Mouse (Mus musculus): ENCODE measurements around the gene Slc51a.
"Not testable (repeated sequence)": the region's sequence is repeated elsewhere in the genome, so short reads cannot be mapped to it uniquely, and the experiment has no call there.

Slc51a gene

GRCm38 (mm10) chr16:32509066-32509942, 21.6 kb upstream of the Slc51a start:
- no peak for DNase-seq (ENCODE audit: low read depth, low spot score)

- DNase-seq (ENCODE audit: low read depth, low spot score), result no peak
Observed at GRCm38 (mm10) chr16:32508506-32509065, 20.9 kb upstream of the Slc51a start.

DNA sequence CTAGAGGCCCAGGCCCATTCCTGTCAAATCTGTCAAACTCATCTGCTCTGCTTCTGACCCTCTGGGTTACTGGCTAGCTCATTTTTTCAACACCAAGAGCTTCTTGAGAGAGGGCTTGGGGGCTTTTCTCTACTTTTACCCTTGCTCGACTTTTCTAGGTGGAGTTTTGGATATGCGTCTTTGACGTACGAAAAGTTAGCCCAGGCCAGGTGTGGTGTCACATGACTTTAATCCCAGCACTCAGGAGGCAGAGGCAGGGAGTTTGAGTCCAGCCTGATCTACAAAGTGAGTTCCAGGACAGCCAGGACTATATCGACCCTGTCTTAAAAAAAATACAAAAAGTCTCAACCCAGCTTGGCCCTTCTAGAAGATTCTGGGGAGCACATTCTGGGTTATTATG, 20.4 kb upstream of the Slc51a start:
- DNase-seq (ENCODE audit: low read depth, low spot score), result no peak

GRCm38 (mm10) chr16:32507407-32507806, 19.7 kb upstream of the Slc51a start:
- no peak for DNase-seq (ENCODE audit: low read depth, low spot score)

DNA sequence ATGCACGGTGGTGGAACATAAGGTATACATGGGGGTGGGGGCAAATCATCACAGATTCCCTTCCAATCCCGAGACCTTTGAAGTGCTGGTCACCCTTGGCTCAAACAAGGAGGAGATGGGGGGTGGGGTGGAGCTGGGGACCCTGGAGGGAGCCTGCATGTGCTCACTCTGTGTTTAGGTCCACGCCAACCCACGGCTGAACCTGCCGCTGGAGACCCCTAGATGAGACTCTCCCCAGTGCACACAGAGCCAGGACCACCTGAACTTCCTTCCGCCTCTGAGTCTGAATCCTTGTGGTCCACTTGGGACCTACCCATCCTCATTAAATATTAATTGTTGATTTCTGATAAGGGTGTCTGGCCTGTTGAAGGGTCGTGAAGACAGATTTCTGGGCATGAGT, 19.2 kb upstream of the Slc51a start:
- DNase-seq (ENCODE audit: low read depth, low spot score), result no peak

DNA sequence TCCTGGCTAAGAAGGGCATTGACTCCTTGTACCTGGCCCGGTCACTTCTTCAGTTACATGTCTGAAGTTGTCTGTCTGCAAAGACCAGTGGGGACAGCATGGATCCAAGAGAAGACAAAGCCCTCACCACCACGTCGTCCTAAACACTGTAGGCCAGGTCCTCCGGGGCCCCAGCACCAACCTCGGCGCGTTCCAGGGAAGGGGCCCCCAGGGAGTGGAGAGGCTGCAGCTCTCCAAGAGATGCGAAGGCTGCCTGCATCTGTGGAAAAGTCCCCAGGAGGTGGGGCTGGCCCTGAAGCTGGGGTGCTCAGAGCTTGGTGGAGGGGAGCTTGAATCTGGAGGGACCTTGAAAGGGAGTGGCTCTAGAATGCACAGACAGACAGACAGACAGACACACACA, 18.6 kb upstream of the Slc51a start:
- no peak for DNase-seq (ENCODE audit: low read depth, low spot score)

GRCm38 (mm10) chr16:32503633-32504032, 16.0 kb upstream of the Slc51a start:
- no peak for DNase-seq (ENCODE audit: low read depth, low spot score)

DNA sequence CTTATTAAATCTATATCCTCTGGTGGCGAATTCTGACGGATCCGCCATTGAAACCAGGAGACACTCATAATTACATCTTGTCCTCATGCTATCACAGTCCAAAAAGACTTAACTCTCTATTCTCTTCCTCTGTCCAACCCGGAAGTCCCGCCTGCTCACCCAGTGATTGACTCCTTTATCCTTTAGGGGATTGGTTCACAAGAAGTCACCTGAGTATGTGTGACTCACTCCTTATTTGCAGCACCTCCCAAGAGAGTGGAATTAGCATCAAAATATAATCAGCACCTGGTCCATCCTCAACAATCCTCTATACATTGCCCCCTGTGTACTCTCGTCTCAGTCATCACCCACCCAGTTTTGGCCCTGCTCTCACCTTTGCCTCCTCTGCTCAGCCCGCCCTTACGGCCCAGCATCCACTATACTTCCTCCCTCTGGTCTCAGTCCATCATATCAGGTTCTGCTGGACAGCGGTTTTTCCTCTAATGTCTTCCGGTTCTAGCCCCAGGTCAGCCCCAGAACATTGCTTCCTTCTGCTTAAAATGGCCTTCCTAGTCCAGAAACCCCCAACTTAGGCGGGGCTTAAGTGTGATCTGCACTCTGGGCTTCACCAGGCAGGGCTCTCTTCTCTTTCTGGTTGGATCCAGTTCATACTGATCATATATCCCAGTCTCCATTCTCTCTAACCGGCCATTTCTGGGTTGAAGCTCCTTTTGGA, 15.1 kb upstream of the Slc51a start:
- no peak for DNase-seq (ENCODE audit: low read depth, low spot score)

DNA sequence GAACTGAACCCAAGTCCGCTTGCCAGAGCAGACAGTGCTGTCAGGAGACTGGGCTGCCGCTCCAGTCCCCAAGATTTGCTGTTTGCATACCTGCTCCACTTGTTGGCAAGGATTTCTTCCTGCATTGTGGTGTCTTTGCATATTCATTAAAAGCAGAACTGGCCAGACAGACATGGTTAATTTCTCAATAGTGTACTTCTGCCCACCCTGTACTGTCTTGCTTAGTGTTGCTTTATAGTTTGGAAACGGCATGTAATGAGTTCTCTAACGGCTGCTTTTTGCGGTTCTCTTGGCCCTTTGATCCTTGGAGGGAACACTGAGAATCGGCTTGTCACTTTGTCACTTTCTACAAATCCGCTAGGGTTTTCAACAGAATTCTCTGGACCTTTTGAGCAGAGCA, 13.8 kb upstream of the Slc51a start:
- DNase-seq (ENCODE audit: low read depth, low spot score), result no peak

GRCm38 (mm10) chr16:32499430-32500037, 11.9 kb upstream of the Slc51a start:
- peak; percentile 89 for DNase-seq (ENCODE audit: low read depth, low spot score)

DNA sequence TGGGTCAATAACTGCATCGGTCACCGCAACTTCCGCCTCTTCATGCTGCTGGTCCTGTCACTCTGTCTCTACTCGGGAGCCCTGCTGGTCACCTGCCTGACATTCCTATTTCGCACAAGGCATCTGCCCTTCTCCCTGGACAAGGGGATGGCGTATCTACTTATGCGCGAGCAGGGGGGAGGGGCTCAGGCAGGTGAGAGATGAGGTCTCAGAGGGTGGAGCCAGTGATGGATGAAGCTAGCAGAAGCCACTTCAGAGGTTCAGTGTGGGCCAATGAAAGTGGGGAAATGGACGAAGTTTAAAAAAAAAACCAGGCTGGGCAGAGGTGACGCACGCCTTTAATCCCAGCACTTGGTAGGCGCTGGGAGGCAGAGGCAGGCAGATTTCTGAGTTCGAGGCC, 11.3 kb upstream of the Slc51a start:
- DNase-seq (ENCODE audit: low read depth, low spot score), result no peak

DNA sequence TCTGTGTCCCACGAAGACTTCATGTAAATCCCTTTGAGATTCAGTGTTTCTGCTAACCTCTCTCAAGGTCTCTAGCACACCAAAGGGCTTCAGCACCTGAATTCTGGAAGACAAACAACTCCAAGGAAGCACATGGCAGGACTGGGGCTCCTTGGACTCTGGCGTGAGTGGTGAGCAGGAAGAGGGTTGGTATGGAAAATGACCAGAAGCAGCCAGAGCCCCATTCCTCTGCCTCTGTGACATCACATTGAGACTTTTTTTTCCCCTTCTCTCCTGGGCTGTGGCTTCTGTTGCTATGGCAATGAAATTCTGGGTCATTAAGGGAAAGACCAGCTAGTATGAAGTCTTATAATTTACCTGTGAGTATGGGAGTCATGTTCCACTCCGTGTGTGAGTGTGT, 8.3 kb upstream of the Slc51a start, which contains the start of gene Zdhhc19:
TSS of gene Zdhhc19 (plus strand) at position 301 of the 400 bp plus-strand sequence.
- no peak for DNase-seq (ENCODE audit: low read depth, low spot score)

GRCm38 (mm10) chr16:32494371-32494770, 6.7 kb upstream of the Slc51a start:
- DNase-seq (ENCODE audit: low read depth, low spot score), result not testable (repeated sequence)

- DNase-seq (ENCODE audit: low read depth, low spot score), result no peak
Observed at GRCm38 (mm10) chr16:32488939-32489338, 1.3 kb upstream of the Slc51a start.

- no peak for DNase-seq (ENCODE audit: low read depth, low spot score)
Observed at GRCm38 (mm10) chr16:32486046-32486445, 1.6 kb downstream of the Slc51a start.

GRCm38 (mm10) chr16:32485209-32485608, 2.5 kb downstream of the Slc51a start:
- no peak for DNase-seq (ENCODE audit: low read depth, low spot score)

GRCm38 (mm10) chr16:32484431-32484871, 3.2 kb downstream of the Slc51a start:
- no peak for DNase-seq (ENCODE audit: low read depth, low spot score)

DNA sequence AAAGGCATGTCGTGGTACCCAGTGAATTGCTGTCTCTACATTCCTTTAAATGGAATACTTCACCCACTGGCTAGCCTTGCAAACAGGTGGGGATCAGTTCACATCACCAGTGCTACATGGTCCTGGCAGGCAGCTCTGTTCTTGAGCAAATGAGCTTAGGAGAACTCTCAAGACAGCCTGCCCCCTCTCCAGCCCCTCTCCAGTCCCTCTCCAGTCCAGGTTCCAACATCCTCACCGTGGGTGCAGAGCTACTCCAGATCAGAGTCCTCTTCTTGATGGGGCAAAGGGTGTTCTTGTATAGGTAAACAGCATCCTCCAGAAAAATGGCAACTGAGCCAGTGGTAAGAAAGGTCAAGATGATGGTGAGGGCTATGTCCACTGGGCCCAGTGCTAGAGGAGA, 8.3 kb downstream of the Slc51a start:
- DNase-seq (ENCODE audit: low read depth, low spot score), result no peak

GRCm38 (mm10) chr16:32477315-32477714, 10.4 kb downstream of the Slc51a start:
- no peak for DNase-seq (ENCODE audit: low read depth, low spot score)

DNA sequence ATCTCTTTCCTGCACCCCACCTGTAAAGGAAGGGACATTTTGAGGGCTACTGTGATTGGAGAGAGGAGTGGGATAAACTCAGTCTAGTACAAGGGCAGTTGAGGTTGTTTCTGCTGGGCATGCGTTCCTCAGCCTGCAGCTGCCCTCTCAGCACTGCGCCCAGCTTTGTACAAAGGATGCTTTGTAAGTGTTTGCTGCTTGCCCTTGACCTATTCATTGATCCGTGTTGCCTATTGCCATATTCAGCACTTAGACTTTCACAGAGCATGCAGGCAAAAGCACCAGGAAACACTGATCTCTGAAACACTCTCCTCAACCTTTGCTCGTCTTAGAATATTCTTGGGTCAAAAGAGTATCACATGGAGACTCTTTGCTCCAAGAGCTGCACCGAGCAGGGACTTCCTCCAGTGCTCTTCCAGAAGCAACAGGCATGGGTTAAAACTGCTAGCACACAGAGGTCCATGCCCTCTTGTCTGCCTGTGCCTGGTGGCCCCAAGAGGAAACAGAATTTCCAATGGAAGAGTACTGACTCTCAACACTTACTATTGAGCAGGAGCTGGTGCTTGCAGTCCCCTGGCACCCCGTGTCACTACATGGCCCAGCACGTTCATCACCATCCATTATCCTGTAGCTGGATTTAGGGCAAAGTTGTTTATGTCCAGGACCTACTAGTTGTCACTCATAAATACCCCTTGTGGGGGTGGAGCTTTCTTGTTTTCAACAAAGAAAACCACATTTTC, 15.2 kb downstream of the Slc51a start:
- no peak for DNase-seq (ENCODE audit: low read depth, low spot score)

GRCm38 (mm10) chr16:32469404-32470105, 18.1 kb downstream of the Slc51a start:
- no peak for DNase-seq (ENCODE audit: low read depth, low spot score)

Data from 3T3-L1 (cell line).